Mouse (Mus musculus) embryonic fibroblast, embryonic 13.5 days (primary cell): Measurements from ENCODE around the gene Bst2. TPM values are rescaled to one million over a fixed set of nuclear protein-coding genes. Genes with fewer than 3 reads are reported as not detected.
"Not testable (repeated sequence)": the region's sequence is repeated elsewhere in the genome, so short reads cannot be mapped to it uniquely, and the experiment has no call there.

Experiments
- H3K27ac ChIP-seq: 2 replicates; pipeline ENCODE4 v1.5.1; 2012; ENCODE audit warnings: low read length, control low read depth, inconsistent platforms; ENCODE audit not compliant: insufficient read depth
- H3K4me1 ChIP-seq: 2 replicates; pipeline ENCODE4 v1.6.1; 2011; ENCODE audit warnings: low read length; ENCODE audit not compliant: control insufficient read depth, insufficient read depth
- H3K4me3 ChIP-seq: 2 replicates; pipeline ENCODE4 v1.5.1; 2011; ENCODE audit warnings: mild to moderate bottlenecking, control low read depth, low read length; ENCODE audit not compliant: insufficient read depth
- CTCF ChIP-seq: IDR thresholded peaks from 2 replicates; pipeline ENCODE4 v1.5.1; 2011; ENCODE audit warnings: mild to moderate bottlenecking, control low read depth, low read length, moderate library complexity, borderline replicate concordance; ENCODE audit not compliant: insufficient read depth
- POLR2A ChIP-seq: IDR thresholded peaks from 2 replicates; pipeline ENCODE4 v1.6.1; 2011; ENCODE audit warnings: low read depth, mild to moderate bottlenecking, control low read depth, low read length, moderate library complexity
- polyA plus RNA-seq: library from polyadenylated mRNA; stranded (reverse); fragments of >200 nt; gene quantifications from 2 replicates; pipeline ENCODE4 v1.2.4, GENCODE M21; 2011; ENCODE audit warnings: low read depth; ENCODE audit not compliant: missing spikeins, insufficient read length

Bst2 gene
- polyA plus RNA-seq, 1 experiment: 107 TPM

DNA sequence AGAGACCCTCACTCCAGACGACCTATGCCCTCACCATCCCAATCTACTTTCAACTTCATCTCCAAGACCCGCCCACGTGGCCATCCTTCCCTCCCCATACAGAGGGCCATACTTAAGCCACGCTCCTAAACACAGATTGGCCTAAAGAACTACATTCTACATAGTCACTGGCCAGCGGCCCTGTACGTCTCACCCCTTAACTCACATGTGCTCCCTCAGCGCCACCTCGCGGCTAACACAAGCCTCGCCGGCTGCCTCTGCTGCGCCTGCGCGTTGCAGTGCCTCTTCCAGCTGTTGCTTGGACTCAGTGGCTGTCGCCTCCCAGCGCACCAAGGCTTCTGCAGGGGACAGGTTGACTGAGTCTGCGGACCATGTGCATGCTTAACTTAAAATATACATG lies 15.6 kb downstream of the Bst2 start:
- TF ChIP-seq CTCF (peak; percentile 95), POLR2A (no peak)

DNA sequence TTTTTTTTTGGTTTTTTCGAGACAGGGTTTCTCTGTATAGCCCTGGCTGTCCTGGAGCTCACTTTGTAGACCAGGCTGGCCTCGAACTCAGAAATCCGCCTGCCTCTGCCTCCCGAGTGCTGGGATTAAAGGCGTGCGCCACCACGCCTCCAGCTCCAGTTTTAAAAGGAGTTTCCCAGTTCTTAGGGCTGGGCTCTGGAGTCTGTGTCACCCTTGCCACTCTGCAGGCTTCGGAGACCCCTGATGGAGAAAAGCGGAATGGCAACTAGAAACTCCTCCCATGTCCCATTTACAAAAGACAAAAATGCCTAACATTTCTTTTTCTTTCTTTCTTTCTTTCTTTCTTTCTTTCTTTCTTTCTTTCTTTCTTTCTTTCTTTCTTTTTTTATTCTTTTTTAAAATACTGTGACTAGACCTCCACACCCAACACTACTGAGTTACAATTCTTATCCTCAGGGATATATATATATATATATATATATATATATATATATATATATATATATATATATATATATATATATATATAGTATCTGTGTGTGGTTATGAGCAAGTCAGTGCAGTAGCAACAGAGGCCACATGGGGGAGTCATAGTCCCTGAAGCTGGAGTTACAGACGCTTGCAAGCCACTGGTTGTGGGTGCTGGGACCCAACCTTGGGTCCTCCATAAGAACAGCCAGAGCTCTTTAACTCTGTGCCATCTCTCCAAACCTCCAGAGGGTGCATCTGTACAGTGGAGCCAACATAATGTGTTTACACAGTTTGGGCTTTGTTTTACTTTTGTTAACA lies 18.0 kb downstream of the Bst2 start:
- TF ChIP-seq CTCF: peak; percentile 34; the same call in 1 of the 2 replicates
- not testable (repeated sequence) for H3K27ac ChIP-seq, H3K4me1 ChIP-seq, H3K4me3 ChIP-seq

More for the DNA sequence above, 15.6 kb downstream of the Bst2 start:
- Histone ChIP-seq H3K4me3 (no peak overlapping the region), H3K4me1 (no peaks in the 10 kb centered on the region), H3K27ac (no peak overlapping the region)

DNA sequence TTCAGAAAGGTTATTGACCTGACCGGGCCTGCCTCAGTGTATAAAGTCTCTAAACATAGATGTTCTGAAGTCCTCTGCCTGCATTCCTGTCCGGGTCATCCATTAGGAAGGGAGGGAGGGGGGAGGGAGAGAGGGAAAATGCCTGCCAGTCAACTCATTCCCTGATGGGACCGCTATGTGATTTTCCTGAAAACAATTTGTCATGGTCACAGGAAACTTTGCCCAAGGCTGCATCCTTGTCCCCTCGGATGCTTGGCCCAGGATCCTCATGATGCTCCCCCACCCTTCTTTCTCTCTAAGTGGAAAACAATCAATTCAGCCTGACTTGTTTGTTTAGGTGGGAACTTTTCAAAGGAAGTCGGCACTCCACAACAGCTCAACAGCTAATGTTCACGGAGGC lies 20.5 kb downstream of the Bst2 start:
- Histone ChIP-seq H3K4me3 (no peak overlapping the region), H3K27ac (no peak overlapping the region), H3K4me1 (no peaks in the 10 kb centered on the region)
- TF ChIP-seq POLR2A: no peak
- TF ChIP-seq CTCF: no peak

DNA sequence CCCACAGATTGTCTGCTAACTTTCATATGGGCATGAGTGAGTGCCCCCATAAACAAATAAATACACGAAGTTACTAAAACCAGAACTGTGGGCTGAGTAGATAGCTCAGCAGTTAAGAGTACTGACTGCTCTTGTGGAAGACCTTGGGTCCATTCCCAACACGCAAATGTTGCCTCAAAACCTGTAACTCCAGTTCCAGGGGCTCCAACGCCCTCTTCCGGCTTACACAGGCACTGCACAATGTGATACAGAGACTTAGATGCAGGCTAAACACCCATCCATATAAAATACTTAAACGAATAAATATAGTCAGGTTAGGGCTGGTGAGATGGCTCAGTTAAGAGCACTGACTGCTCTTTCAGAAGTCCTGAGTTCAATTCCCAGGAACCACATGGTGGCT lies 22.2 kb downstream of the Bst2 start:
- H3K4me1 ChIP-seq: no peaks in the 10 kb centered on the region
- no peak overlapping the region for H3K27ac ChIP-seq
- TF ChIP-seq POLR2A: no peak
- TF ChIP-seq CTCF: no peak
- no peak overlapping the region for H3K4me3 ChIP-seq

DNA sequence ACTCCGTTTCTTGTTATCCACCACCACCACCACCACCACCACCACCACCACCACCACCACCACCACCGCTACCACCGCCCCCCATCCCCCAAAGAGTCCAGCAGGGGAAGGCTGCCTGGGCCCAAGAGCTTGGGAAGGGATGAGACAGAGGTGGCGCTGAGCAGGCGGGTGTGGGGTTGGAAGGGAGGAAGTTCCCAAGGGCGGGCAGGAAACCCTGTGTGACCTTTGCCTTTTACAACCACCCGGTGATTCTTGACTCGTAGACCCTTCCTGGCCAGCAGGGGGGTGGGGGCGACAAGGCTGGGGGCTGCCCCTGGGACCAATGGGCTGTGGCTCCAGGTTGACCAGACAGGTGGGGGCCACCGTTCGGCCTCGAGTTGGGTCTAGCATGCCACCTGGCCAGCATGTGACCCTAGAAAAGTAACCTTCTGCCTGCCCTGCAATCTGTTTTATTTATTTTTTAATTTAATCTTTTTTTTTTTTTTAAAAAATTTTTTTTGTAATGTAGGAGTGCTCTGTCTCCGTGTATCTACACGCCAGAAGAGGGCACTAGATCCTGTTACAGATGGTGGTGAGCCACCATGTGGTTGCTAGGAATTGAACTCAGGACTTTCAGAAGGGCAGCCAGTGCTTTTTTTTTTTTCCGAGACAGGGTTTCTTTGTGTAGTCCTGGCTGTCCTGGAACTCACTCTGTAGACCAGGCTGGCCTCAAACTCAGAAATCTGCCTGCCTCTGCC lies 24.1 kb downstream of the Bst2 start:
- peaks cover 4% of the 10 kb centered on the region for H3K4me1 ChIP-seq
- no peak overlapping the region for H3K4me3 ChIP-seq
- TF ChIP-seq CTCF (no peak), POLR2A (no peak)
- no peak overlapping the region for H3K27ac ChIP-seq

DNA sequence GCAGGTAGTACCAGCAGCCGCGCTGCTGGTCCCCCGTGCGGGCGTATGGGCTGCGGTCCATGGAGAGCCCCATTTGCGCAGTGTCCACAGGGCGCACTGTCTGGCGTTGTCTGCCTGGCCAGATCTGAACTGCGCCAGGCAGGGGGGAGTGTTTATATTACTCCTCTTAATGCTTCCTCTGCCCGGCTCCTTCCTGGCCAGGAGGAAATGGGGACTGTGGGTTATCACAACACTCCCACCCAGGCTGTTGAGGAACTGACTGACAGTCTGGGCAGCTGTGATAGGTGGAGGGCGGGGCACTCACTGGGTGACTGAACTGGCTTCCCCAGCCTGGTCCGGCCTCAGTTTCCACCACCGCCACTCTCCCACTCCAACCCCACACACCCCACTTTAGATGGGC lies 25.6 kb downstream of the Bst2 start, which contains the start of gene Plvap:
Plvap (minus strand) TSS at position 109 of the 400 bp plus-strand sequence.
- no peak for TF ChIP-seq CTCF
- no peak for TF ChIP-seq POLR2A
- H3K4me1 ChIP-seq: peaks cover 4% of the 10 kb centered on the region
- no peak within 1 kb of the TSS for H3K4me3 ChIP-seq
- no peak within 1 kb of the TSS for H3K27ac ChIP-seq

DNA sequence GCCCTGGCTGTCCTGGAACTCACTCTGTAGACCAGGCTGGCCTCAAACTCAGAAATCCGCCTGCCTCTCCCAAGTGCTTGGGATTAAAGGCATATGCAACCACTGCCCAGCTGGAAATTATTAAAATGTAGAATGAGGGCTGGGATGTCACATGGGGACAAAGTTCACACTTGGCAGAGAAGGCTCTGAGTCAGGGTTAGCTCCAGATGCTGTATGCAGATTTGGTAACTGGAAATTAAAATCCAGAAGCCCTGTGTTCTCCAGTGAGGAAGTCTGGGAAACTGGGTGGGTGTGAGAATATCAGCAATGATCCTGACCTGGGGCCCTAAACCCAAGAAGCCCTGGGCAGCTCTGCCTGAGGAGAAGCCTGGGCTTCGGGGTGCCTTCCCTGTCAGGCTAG lies 27.9 kb downstream of the Bst2 start:
- Histone ChIP-seq H3K27ac (no peak overlapping the region), H3K4me1 (peaks cover 4% of the 10 kb centered on the region), H3K4me3 (no peak overlapping the region)
- TF ChIP-seq POLR2A (no peak), CTCF (no peak)

DNA sequence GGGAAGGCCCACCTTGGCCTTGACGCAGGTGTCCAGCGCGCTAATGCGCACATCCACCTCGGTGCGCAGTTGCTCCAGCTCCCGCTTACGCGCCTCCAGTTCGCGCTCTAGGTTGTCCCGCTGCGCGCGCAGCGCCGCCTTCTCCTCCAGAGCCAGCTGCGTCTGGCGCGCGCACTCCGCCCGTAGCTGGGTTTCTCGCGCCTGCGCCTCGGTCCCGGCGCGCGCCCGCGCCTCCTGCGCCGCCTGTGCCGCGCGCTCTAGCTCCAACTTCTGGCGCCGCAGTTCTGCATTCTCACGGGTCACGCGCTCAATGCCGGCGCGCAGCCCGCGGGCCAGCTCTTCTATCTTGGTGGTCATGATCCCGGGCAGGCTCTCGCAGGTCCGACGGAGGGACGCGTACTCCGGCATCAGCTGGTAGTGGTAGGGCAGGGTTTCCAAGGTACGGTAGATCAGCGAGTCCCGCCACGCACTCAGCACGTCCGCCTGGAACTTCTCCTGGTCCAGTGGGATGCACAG lies 29.6 kb downstream of the Bst2 start:
- peak overlapping the region; percentile 25 for H3K4me3 ChIP-seq
- no peak overlapping the region for H3K27ac ChIP-seq
- no peak for TF ChIP-seq CTCF
- peaks cover 4% of the 10 kb centered on the region for H3K4me1 ChIP-seq

DNA sequence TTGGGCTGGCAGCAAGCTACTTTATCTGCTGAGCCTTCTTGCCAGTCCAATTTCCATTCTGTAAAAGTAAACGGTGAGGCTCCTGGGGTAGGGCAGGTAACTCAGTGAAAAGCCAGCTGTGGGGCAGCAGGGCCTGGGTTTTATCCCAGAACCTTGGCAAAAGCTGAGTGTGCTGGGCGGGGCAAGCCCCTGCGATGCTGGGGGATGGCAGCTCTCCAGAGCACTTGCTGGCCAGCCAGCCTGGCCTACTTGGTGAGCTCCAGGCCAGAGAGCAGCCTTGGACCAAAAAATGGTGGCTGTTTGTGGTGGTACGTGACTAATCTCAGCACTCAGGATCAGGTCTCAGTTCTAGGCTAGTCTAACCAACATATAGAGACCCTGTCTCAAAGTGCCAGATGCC lies 31.3 kb downstream of the Bst2 start:
- TF ChIP-seq POLR2A: no peak
- no peak for TF ChIP-seq CTCF
- Histone ChIP-seq H3K4me1 (peaks cover 4% of the 10 kb centered on the region), H3K4me3 (no peak overlapping the region), H3K27ac (no peak overlapping the region)

DNA sequence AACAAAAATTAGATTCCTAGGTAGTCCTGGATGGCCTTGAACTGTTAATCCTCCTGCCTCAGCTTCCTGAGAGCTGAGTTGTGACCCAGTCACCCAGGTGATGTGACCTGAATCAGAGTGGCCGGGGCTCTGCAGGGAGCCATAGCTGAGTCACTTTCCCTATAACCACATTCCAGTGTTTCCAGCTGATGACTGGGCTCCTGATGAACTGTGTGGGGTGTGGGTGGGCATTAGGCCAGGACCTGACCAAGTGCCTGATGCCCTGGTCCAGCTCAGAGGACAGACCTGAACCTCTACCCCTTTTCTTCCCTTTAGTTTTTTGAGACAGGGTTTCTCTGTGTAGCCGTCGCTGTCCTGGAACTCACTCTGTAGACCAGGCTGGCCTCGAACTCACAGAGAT lies 31.9 kb downstream of the Bst2 start:
- TF ChIP-seq POLR2A (no peak), CTCF (no peak)
- H3K4me1 ChIP-seq: peaks cover 4% of the 10 kb centered on the region
- no peak overlapping the region for H3K27ac ChIP-seq
- H3K4me3 ChIP-seq: no peak overlapping the region

DNA sequence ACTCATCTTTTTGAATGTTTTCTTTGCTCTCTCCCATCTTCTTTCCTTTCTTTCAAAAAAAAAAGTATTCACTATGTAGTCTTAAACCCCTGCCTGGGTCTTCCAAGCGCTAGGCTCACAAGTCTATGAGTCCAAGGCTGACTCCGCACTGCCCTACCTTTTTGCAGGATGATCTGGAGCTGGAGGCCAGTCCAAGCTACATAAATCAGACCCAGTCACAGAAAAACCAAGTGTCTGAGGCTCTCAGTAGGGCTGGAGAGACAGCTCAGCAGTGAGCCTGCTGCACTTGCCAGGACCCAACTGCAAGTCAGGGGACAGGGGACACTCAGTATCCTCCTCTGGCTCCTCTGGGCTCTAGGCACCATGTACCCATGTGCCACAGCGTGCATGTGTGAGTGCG lies 32.9 kb downstream of the Bst2 start:
- no peak overlapping the region for H3K27ac ChIP-seq
- H3K4me1 ChIP-seq: no peaks in the 10 kb centered on the region
- H3K4me3 ChIP-seq: no peak overlapping the region
- no peak for TF ChIP-seq CTCF
- no peak for TF ChIP-seq POLR2A
